Mouse (Mus musculus) right cerebral cortex, adult 18-20 months (tissue): ENCODE measurements around the gene Irs1.

Source experiments
- DNase-seq: peaks from one replicate; pipeline ENCODE4 v3.0.0; 2022; ENCODE audit warnings: mixed read lengths

The Irs1 gene

DNA sequence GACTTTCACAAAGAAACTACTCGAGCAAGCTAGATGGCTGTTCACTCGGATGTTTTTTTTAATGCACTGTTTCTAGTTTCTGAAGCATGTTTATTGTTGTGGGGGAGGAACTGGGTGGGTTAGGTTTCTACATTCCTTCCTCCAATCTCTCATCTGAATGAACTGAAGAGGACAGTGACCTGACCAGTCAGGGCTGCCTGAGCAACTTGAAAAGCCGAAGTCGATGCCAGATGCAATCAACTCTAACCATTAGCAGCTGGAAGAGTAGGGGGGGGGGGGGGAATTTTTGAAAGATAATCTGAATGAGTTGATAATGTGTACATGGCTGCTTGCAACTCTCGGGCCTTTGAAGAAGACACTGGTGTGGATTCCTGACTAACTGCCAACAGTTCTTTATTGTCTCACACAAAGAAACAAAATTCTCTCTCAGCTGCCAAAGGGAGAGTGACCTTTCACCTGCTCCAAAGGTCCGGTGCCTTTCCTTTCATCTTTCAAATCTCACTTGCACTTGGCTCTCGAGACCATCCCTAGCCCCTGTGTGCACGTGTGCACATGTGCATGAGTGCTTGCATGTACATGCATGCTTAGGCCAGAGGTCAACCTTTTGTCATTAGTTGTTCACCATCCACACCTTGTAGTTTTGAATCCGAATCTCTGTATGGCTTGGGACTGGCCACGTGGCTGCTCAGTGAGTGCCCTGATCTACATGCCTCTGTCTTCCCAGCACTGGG, 43.8 kb downstream of the Irs1 start:
- no peak for DNase-seq

DNA sequence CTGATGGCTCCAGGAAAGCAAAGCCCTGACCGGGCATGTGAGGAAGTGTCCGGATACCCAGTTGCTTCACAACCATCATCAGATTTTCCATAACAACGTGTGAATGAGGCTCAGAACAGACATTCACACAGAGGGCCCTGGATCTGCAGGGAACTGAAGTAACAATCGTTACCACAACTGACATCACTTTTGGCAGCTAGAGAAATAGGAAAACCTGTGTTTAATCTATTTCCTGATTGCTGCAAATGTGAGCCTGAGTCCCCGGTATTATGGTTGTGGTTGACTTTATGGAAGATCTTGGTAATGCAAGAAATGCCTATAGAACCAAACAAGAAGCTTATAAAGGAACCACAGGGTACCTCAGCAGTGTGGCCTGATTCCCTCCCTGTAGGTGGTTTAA, 46.2 kb downstream of the Irs1 start:
- DNase-seq = no peak

DNA sequence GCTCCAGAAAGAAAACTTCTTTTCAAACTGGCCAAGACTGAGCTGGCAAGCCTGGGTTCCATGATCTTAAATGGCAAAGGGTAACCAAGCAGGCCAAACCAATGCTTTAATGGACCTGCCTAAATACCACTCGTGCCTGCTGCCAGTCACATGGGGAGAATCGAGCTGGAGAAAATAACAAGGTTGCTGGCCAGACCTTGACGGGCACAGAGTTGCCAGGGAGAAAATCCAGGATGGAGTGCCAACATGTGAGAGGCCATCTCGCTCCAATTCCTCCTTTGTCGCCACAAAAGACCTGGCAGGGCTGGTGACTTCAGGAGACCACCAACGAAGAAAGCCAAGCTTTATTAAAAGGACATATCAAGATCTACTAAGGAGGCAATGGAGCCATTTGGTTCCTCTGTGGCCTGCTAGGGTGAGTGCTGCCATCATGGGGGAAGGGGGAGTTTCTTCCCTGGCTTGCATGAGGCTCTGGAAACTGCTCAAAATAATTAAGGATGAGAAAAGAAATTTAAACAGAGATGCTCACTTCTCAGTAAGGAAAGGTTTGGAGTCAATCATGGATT, 47.9 kb downstream of the Irs1 start:
- no peak for DNase-seq

DNA sequence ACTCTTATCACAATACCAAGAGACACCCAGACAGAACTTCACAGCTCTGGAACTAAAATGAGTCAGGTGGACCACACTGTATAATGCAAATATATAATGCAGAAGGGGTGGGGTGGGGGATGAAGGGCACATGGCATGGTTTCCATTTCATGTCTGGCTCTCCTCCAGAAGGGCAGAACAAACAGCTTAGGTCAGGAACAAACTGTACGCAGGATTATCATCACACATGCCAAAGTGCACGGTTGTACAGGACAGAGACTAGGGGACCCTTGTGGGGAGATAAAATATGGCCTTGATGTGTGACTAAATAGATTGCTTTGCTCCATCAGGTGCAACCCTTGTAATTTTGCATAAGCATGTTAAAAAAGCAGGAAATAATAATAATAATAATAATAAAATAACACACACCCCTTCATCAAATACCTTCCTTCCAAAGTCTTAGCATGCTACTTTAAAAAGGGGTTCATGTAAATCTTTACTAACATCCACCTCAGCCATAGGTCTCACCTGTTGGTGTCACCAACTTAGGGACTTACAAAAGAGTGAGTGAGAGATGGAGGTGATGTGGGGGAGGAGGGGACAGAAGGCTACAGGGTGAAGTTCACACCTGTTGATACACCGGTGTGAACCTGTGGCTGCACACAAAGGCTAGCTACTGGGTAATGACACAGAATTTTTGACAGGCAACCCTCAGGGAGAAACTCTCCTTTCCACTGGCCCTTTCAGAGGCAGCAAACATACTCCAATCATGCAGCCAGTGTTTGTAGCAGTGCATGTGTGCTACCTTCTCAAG, 51.6 kb downstream of the Irs1 start:
- DNase-seq = no peak

DNA sequence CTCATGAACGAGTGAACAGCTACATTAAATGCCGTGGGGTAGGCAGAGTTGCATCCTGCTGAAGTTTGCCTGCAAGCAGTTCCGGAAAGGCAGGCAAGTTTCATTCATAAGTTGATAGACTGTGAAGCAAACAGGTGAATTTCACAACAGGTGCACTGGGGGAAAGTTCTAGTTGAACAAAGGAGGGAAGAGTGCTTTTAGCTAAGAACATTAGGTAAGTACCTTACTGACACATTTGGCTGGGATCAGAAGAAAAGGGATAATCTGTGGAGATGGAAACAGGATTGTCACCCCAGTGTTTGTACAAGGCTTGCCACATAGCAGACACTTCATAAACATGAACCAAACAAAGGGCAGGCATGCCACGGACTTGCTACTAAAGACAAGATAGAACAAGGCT, 53.0 kb downstream of the Irs1 start:
- no peak for DNase-seq

DNA sequence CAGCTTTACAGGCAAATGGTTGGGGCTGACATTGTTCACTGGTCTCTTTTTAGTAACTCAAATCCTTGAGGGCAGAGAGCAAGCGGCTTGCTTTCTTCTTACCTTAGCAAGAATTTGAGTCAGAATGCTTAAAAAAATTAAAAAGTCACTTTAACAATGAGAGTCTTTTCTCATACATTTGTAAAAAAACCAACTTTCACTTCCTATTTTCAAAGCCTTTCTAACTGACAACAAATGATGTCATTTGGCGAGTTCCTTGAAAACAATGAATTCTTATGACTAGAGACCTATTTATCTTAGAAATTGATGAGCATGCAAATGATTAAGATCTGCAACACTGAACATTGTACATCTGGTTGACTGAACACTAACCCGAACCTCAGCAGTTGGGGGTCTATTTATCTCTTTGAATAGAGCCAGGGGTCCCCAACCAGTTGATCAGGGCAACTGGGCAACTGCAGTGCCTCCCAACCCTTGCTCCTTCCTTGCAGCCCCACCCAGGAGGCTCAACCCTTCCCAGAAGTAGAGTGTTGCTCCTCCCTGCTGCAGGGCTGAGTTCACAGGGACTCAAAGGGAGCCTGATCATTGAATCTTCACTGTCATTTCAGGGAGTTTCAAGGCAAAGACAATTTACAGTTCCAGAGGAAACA, 55.6 kb downstream of the Irs1 start:
- DNase-seq = no peak

DNA sequence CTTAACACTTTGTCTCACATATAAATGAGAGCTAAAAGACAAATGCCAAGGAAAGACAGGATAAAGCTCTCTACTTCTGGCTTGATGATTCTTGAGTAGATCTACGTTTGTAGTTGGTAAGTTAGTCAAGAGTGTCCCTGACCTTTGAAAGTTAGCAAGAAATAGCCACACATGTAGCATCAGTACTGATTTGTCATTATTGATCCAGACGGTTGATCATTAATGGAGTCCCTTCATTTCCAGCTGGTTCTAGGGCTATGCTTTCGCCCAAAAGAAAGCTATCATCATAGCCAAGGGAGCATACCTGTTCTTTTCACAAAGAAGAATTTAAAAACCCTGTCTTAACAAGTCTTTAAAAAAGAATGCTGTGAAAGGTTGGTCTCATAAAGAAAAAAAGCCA, 56.6 kb downstream of the Irs1 start:
- no peak for DNase-seq

DNA sequence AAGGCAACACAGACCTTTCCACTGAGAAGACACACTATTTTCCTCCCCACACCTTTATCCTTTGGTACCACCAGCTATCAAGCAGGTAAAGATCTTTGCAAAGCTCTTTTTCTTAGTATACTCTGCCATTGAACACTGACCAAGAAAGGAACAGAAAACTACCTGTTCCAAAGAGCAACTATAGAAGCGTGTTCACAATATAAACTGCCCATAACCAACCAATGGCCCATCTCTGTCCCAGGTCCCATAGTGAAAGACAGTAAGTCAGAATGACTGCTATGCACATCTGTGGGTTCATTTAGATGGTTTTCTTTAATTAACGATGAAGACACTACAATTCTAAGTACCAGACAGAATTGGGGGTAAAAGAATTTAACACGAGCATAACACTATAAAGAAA, 58.4 kb downstream of the Irs1 start, which contains the start of gene Gm9747:
Gene Gm9747, plus strand, starts transcription at position 301 of the 400 bp plus-strand sequence.
- no peak for DNase-seq

DNA sequence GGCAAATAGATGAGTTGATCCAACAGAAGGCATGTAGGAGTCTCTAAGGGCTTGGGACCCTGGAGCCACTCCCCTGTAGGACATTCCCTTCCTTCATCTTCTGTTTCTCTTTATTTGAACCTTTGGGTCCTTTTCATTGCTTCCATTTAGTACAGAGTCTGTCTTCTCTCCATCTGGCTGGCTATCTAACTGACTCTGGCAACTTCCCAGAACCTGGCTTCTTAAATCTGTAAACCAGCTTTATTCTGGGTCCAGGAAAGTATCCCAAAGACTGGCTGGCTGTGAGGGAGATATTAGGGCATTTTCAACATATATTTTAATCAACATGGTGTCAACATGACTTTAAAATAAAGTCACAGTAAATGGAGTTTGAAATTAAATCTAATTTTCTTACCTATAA, 62.4 kb downstream of the Irs1 start:
- no peak for DNase-seq

DNA sequence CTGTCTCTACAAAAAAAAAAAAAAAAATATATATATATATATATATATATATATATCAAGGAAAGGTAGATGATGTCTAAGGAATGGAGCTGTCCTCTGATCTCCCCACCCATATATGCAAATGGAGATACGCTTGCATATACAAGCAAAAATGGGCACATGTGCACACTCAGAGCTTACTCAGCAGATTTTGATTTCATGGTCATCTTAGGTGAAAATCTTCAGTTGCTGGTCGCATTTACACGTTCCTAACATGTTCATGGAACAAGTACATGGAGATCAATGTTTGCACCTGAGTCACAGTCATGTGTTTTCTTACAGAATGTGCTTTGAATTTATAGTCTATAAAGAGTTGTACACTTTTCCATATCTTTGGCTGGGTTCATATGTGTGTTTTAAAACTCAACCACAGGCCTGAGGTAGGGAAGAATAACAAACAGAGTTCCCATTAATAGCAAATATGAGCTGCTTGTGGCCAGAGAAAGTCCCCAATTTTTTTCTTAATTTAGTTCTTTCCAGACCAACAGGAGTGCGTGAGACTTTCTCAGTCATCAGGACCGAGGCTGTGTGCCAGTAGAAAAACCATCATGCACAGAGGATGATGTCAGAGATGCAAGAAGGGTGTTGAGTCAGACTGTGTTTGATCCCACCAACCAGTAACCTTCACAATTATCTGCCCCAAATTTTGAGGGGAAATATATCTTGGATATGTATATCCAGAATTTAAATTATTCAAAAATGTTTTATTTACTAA, 68.0 kb downstream of the Irs1 start:
- no peak for DNase-seq

DNA sequence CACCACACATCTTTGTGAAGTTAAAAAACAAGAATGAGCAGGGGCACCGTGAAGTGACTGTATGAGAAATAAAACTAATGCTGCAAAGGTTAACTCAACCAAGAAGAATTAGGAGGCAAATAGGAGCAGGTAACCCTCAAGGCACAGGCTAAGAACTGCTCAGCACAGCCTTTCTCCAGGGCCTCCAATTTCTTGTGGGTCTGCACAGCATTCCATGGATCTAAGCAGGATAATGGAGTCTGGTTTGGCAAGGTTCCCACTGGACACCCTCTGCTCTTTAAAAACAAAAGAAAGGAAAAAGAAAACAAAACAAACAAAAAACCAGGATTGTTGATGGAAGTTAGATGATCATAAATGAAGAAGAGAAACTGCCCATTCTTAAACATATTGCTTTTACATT, 69.8 kb downstream of the Irs1 start:
- no peak for DNase-seq

DNA sequence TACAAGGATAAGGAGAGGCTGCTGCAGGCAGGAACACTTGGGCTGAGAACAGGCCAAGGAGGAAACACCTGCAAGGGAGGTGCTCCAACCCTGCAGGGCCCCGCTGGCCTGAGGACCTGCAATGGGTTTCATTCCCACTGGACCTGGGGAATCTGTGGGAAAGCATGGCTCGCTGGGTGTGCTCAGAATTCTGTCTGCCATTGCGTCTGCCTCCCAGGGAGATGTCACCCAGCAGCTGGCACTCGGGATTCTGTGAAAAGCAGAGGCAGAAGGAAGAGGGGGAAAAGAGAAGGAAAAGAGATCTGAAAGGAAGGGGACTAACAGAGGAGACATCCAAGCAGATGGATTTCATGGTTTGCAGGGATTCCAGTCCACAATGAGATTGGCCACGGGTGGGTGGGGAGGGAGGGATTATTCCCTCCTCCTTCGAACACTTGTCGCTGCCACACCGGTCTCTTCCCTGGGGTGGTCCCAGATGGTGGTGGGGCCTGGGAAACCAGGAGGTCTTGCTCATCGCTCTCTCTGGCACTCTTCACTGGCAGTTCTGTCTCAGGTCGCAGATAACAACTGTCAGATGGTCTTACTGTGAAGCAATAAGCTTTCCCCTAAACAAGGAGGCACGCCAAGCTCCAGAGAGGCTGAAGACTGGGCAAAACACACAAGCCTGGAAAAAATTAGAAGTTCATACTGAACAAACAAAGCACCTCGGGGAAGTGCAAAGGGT, 70.4 kb downstream of the Irs1 start:
- peak; percentile 8 for DNase-seq

DNA sequence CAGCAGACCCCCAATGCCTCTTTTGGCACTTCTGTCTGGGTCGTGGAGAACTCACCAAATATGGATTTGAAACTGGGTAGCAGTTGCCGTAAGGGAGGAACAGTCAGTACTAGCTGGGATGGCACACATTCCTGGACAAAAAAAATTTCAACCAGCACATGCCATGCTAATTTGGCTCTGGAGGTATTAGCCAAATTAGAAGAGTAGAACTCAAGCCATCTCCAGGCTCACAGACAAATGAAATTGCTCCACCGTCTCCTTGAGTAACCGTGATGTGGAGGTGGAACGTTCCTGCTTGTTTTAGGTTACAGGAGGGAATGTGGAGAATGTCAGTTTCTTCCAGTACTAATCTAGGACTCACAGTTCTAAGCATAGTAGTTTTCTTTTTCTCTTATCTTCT, 83.7 kb downstream of the Irs1 start:
- no peak for DNase-seq

DNA sequence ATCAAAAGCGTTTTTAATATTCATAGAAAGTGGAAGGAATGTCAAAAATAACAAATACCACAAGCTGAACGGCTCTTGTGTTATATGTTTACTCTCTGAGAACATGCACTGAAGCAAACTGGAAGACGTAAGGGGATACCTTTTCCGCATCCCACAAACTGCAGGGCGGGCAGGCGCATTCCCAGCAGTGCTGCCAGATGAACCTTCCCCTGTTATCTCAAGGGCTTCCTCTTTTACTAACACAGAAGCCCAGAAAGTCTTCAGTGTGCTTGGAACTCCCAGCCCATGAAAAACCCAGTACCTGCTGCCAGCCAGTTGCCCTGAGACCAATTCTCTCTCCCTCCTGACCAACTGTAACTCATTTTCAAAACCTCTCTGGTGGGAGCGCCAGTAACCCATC, 90.6 kb downstream of the Irs1 start:
- no peak for DNase-seq

DNA sequence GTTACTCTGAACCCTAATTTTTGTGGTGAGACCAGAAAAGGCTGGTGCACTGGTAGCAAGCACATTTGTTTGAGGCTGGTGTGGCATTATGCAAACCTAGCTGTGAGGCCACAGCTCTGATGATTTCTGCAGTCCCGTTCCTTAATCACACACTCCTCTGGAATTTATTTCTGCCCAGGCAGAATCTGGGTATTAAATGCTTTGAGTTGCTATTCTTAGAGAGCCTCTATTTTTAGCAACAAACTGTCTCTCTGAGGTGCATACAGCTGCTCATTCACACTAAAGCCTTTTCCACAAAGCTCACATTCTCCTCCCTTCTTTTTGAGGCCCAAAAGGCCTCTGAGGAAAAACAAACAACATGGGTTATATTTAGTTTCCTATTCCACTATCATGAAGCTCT, 91.3 kb downstream of the Irs1 start:
- no peak for DNase-seq

DNA sequence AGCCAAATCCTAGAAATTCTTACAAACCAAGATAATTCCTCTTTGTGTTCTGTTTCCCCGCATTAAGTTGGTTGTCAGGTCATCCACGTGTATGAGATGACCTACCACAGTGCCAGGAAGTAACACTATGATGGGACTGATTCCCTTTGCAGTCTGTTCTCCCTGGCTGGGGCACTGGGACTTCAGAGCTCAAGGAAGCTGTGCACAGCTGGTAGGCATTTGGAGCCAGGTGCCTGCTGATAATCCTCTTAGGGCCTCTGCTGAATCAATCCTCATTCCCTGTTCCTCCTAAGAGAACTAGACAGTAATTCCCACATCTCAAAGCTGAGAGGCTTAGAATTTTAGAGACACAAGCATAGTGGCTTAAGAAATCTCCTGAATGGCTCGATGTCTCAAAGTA, 99.6 kb downstream of the Irs1 start:
- DNase-seq = no peak

DNA sequence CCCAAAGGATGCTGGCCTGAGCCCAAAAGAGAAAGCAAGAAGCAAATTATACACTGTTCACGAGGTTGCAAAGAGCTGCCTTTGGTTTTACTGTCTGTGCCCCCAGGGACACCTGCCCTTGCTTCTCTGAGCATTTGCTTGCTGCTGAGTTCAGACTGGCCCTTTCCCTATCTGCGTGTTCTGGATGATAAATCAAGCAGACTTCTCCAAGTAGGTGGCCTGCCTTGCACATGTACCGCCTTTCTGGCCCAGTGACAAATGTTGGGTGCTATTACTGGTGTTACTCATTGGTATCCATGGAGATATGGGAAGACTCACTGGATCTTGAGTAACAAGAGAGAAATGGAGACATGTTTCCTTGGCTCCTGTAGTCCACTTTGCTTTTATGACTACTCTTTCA, 101.7 kb downstream of the Irs1 start:
- DNase-seq = peak; percentile 68

DNA sequence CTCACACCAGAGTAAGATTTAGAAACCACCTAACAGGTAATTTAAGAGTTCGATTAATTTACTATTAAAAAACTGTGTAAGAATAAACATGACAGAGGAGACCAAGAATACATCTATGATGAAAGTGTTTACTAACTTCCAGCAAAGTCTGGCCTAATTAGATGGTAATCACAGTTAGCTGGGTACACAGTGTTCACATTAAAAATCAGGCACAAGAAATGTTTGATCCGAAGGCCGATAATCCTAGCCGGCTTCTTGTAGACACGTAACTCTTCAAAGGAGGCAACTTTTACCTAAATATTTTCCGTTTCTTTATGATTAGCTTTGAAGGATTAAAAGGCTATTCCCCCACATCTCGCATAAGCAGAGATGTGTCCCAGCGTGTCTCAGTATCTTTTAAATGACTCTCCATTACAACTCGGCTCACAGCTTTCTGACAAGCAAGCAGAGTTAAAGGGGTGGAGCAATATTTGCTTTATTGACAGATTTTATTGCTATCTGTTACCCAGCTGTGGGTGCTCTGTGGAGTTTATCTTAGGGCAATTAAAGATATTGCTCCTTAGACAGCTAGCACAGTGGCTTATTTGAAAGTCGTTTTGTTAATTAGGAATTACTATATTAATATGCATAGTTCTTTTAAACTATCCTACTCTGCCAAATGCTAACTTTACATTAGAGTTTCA, 102.5 kb downstream of the Irs1 start:
- no peak for DNase-seq

DNA sequence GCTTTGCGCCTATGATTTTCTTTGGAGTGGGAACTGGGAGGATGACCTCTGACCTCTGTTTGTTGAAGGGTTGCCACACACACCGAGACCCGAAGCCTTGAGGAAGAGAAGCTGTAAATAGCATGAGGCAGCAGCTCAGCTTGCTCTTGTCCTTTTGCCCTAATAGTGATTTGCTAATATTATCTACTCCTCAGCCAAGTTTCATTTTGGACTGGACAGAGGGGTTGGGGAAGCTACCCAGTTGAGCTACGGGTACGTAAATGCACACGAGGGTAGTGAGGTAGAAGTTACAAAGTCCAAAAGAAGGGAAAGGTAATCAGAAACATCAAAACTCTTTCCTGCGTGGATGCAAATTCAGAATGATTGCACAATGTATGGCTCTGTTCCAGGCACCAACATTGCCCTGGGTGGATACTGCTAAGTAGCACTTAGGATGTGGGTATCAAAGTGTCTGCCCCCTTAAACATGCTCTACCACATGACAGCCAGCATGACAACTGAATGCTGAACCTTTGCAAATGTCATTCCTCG, 107.2 kb downstream of the Irs1 start:
- DNase-seq = no peak
